Mouse (Mus musculus) midbrain, embryonic 14.5 days (tissue): ENCODE measurements at regions not wholly inside any gene's neighbourhood (a gene's known extent, or its start where the extent isn't known, plus 50 kb on each side); places are given as distances from the start of the nearest gene placed in this dataset.

Source experiments
- ATAC-seq: fragments of 200-750 bp; cut with Nextera tagmentation; 2 replicates; pipeline ENCODE4 v1.8.0; 2017; ENCODE audit warnings: moderate number of reproducible peaks, moderate library complexity; ENCODE audit not compliant: low FRiP score, low TSS enrichment
- DNase-seq: peaks from one replicate; pipeline ENCODE4 v3.0.0-alpha.2; 2015
- H3K27ac ChIP-seq: fragments of 300-500 bp; sonication (generic); replicated peaks from 2 replicates; pipeline ENCODE4 v1.5.1; 2014; ENCODE audit warnings: mild to moderate bottlenecking, low read depth, low read length, moderate library complexity
- H3K27me3 ChIP-seq: fragments of 300-500 bp; sonication (generic); 2 replicates; pipeline ENCODE4 v1.6.1; 2014; ENCODE audit warnings: low read length, control low read depth, mixed read lengths; ENCODE audit not compliant: control insufficient read depth, insufficient read depth
- H3K36me3 ChIP-seq: fragments of 300-500 bp; sonication (generic); 2 replicates; pipeline ENCODE4 v1.6.1; 2014; ENCODE audit warnings: low read length, control low read depth; ENCODE audit not compliant: control insufficient read depth, insufficient read depth
- H3K4me1 ChIP-seq: fragments of 300-500 bp; sonication (generic); 2 replicates; pipeline ENCODE4 v1.6.1; 2014; ENCODE audit warnings: mild to moderate bottlenecking, antibody characterized with exemption, low read length, control low read depth; ENCODE audit not compliant: control insufficient read depth, insufficient read depth
- H3K4me2 ChIP-seq: fragments of 300-500 bp; sonication (generic); 2 replicates; pipeline ENCODE4 v1.6.1; 2014; ENCODE audit warnings: mild to moderate bottlenecking, low read length, moderate library complexity
- H3K4me3 ChIP-seq: fragments of 300-500 bp; sonication (generic); replicated peaks from 2 replicates; pipeline ENCODE4 v1.5.1; 2014; ENCODE audit warnings: low read depth, low read length
- H3K9ac ChIP-seq: fragments of 300-500 bp; sonication (generic); replicated peaks from 2 replicates; pipeline ENCODE4 v1.6.1; 2014; ENCODE audit warnings: mild to moderate bottlenecking, low read length, moderate library complexity
- H3K9me3 ChIP-seq: fragments of 300-500 bp; sonication (generic); 2 replicates; pipeline ENCODE4 v1.6.1; 2016; ENCODE audit warnings: low read length, control low read depth, mixed read lengths; ENCODE audit not compliant: control insufficient read depth
- WGBS: fragments of 180-500 bp; shearing (Covaris S2); extraction: QIAGEN DNeasy Blood & Tissue Kit; methylation state at CpG from one replicate; pipeline ENCODE4 v1.1.7; 2014; 5-methylcytosine and 5-hydroxymethylcytosine counted together

GRCm38 (mm10) chr9:87341438-87341837, 86.1 kb upstream of the Cep162 start:
- Histone ChIP-seq H3K9me3 (no peaks in the 10 kb centered on the region), H3K4me3 (no peak overlapping the region), H3K4me1 (no peaks in the 10 kb centered on the region), H3K27me3 (no peaks in the 10 kb centered on the region), H3K27ac (no peak overlapping the region), H3K9ac (no peak overlapping the region), H3K36me3 (no peaks in the 10 kb centered on the region), H3K4me2 (no peak overlapping the region)
- DNase-seq (no peak), ATAC-seq (no peak)
- WGBS = 83% methylated on average over 5 of the region's 5 CpGs

GRCm38 (mm10) chr9:87326374-87327295, 71.3 kb upstream of the Cep162 start:
- 67% methylated on average over 6 of the region's 6 CpGs for WGBS
- H3K4me2 ChIP-seq = no peak overlapping the region
- no peak overlapping the region for H3K27ac ChIP-seq
- DNase-seq (peak; percentile 19), ATAC-seq (no peak)
- H3K4me1 ChIP-seq = no peaks in the 10 kb centered on the region
- H3K36me3 ChIP-seq = no peaks in the 10 kb centered on the region
- no peak overlapping the region for H3K4me3 ChIP-seq
- no peak overlapping the region for H3K9ac ChIP-seq
- H3K27me3 ChIP-seq = no peaks in the 10 kb centered on the region
- no peaks in the 10 kb centered on the region for H3K9me3 ChIP-seq

- whole genome bisulfite sequencing = 80% methylated on average over 2 of the region's 2 CpGs
These were observed 68.4 kb upstream of the Cep162 start for GRCm38 (mm10) chr9:87323690-87324089.

GRCm38 (mm10) chr9:87320758-87321157, 65.4 kb upstream of the Cep162 start:
- no peak for ATAC-seq
- Histone ChIP-seq H3K36me3 (no peaks in the 10 kb centered on the region), H3K27ac (no peak overlapping the region), H3K4me1 (no peaks in the 10 kb centered on the region), H3K9ac (no peak overlapping the region), H3K9me3 (no peaks in the 10 kb centered on the region), H3K4me3 (no peak overlapping the region), H3K4me2 (no peak overlapping the region), H3K27me3 (no peaks in the 10 kb centered on the region)
- WGBS = 74% methylated on average over 13 of the region's 13 CpGs
- no peak for DNase-seq

More at GRCm38 (mm10) chr9:87323690-87324089, 68.4 kb upstream of the Cep162 start:
- Histone ChIP-seq H3K27me3 (no peaks in the 10 kb centered on the region), H3K4me2 (no peak overlapping the region), H3K9me3 (no peaks in the 10 kb centered on the region), H3K36me3 (no peaks in the 10 kb centered on the region), H3K9ac (no peak overlapping the region), H3K4me1 (no peaks in the 10 kb centered on the region), H3K27ac (no peak overlapping the region), H3K4me3 (no peak overlapping the region)
- DNase-seq (no peak), ATAC-seq (no peak)

- H3K4me2 ChIP-seq = no peak overlapping the region
- no peaks in the 10 kb centered on the region for H3K4me1 ChIP-seq
- WGBS = 78% methylated on average over 7 of the region's 7 CpGs
- no peak for DNase-seq
- H3K36me3 ChIP-seq = no peaks in the 10 kb centered on the region
- no peak for ATAC-seq
- no peak overlapping the region for H3K4me3 ChIP-seq
- H3K9me3 ChIP-seq = no peaks in the 10 kb centered on the region
- no peaks in the 10 kb centered on the region for H3K27me3 ChIP-seq
- H3K27ac ChIP-seq = no peak overlapping the region
- H3K9ac ChIP-seq = no peak overlapping the region
These were observed 63.4 kb upstream of the Cep162 start for GRCm38 (mm10) chr9:87318767-87319166.

GRCm38 (mm10) chr9:87310150-87310549, 54.8 kb upstream of the Cep162 start:
- Histone ChIP-seq H3K4me2 (no peak overlapping the region), H3K27ac (no peak overlapping the region), H3K4me1 (no peaks in the 10 kb centered on the region), H3K36me3 (no peaks in the 10 kb centered on the region), H3K9ac (no peak overlapping the region), H3K4me3 (no peak overlapping the region), H3K27me3 (no peaks in the 10 kb centered on the region), H3K9me3 (no peaks in the 10 kb centered on the region)
- WGBS = 80% methylated on average over 6 of the region's 6 CpGs
- DNase-seq (no peak), ATAC-seq (no peak)
